Mouse (Mus musculus) liver, embryonic 16.5 days (tissue): Measurements from ENCODE around the gene Ldhd. TPM values are rescaled to one million over a fixed set of nuclear protein-coding genes. Genes with fewer than 3 reads are reported as not detected.

Experiments used
- ATAC-seq: fragments of 200-750 bp; cut with Nextera tagmentation; 2 replicates; pipeline ENCODE4 v1.8.0; 2017; ENCODE audit warnings: low read depth, mild to moderate bottlenecking, moderate number of reproducible peaks, moderate library complexity
- H3K27ac ChIP-seq: fragments of 300-500 bp; sonication (generic); 2 replicates; pipeline ENCODE4 v1.5.1; 2014; ENCODE audit warnings: mild to moderate bottlenecking, low read length
- H3K27me3 ChIP-seq: fragments of 300-500 bp; sonication (generic); 2 replicates; pipeline ENCODE4 v1.6.1; 2014; ENCODE audit warnings: low read depth, low read length, mixed read lengths; ENCODE audit not compliant: control insufficient read depth, insufficient read depth
- H3K36me3 ChIP-seq: fragments of 300-500 bp; sonication (generic); 2 replicates; pipeline ENCODE4 v1.6.1; 2014; ENCODE audit warnings: mild to moderate bottlenecking; ENCODE audit not compliant: control insufficient read depth, insufficient read depth
- H3K4me1 ChIP-seq: fragments of 300-500 bp; sonication (generic); 2 replicates; pipeline ENCODE4 v1.6.1; 2014; ENCODE audit warnings: low read depth, low read length, mixed read lengths; ENCODE audit not compliant: control insufficient read depth
- H3K4me2 ChIP-seq: fragments of 300-500 bp; sonication (generic); 2 replicates; pipeline ENCODE4 v1.6.1; 2014; ENCODE audit warnings: low read depth, low read length, mixed read lengths
- H3K4me3 ChIP-seq: fragments of 300-500 bp; sonication (generic); 2 replicates; pipeline ENCODE4 v1.5.1; 2014; ENCODE audit warnings: low read depth, mild to moderate bottlenecking, low read length
- H3K9ac ChIP-seq: fragments of 300-500 bp; sonication (generic); 2 replicates; pipeline ENCODE4 v1.6.1; 2014; ENCODE audit warnings: low read depth, low read length
- H3K9me3 ChIP-seq: fragments of 300-500 bp; sonication (generic); replicated peaks from 2 replicates; pipeline ENCODE4 v1.6.1; 2016; ENCODE audit warnings: low read length; ENCODE audit not compliant: control insufficient read depth
- WGBS: fragments of 180-500 bp; shearing (Covaris S2); extraction: QIAGEN DNeasy Blood & Tissue Kit; methylation state at CpG from one replicate; pipeline ENCODE4 v1.1.7; 2014; ENCODE audit not compliant: insufficient replicate concordance; 5-methylcytosine and 5-hydroxymethylcytosine counted together
- polyA plus RNA-seq: library from polyadenylated mRNA; unstranded; fragments of >200 nt; fragmentation: Nextera tagmentation; extraction: Ambion mirVana; gene quantifications from 2 replicates; pipeline ENCODE4 v1.2.1, GENCODE M21; 2015

Gene Ldhd
- 0.34 and 0.57 TPM in 2 replicates for polyA plus RNA-seq

- Histone ChIP-seq H3K27me3 (no peaks in the 10 kb centered on the region), H3K27ac (no peak within 1 kb of the TSS), H3K4me1 (no peaks in the 10 kb centered on the region; the same call in 1 of the 2 replicates), H3K4me2 (peak within 1 kb of the TSS; percentile 53), H3K4me3 (peak within 1 kb of the TSS; percentile 44), H3K36me3 (no peaks in the 10 kb centered on the region), H3K9me3 (no peaks in the 10 kb centered on the region), H3K9ac (no peak within 1 kb of the TSS)
- peak; percentile 45; the same call in 1 of the 2 replicates for ATAC-seq
- 26% methylated on average over 13 of the region's 13 CpGs for WGBS
Measured at GRCm38 (mm10) chr8:111630105-111630521, at the start of gene Ldhd. TSS of gene Ldhd (minus strand) at chr8:111630374.

GRCm38 (mm10) chr8:111678848-111679247 lies 48.7 kb upstream of the Ldhd start:
- Histone ChIP-seq H3K27me3 (no peaks in the 10 kb centered on the region; the same call in 1 of the 2 replicates), H3K4me1 (no peaks in the 10 kb centered on the region), H3K9me3 (no peaks in the 10 kb centered on the region), H3K36me3 (no peaks in the 10 kb centered on the region), H3K4me3 (no peak overlapping the region), H3K9ac (no peak overlapping the region), H3K27ac (no peak overlapping the region), H3K4me2 (no peak overlapping the region)
- ATAC-seq, result no peak
- WGBS, result 59% methylated on average over 7 of the region's 7 CpGs

- Histone ChIP-seq H3K4me2 (no peak overlapping the region), H3K4me3 (no peak overlapping the region), H3K4me1 (no peaks in the 10 kb centered on the region), H3K27ac (no peak overlapping the region), H3K9ac (no peak overlapping the region), H3K9me3 (no peaks in the 10 kb centered on the region), H3K36me3 (no peaks in the 10 kb centered on the region), H3K27me3 (no peaks in the 10 kb centered on the region; the same call in 1 of the 2 replicates)
- 0 out of 2 replicates have a peak, but pooled peaks have one; percentile 9 for ATAC-seq
- 15% methylated on average over 3 of the region's 3 CpGs for WGBS
Measured at GRCm38 (mm10) chr8:111678111-111678510, 47.9 kb upstream of the Ldhd start.

- Histone ChIP-seq H3K4me1 (no peaks in the 10 kb centered on the region), H3K27ac (no peak overlapping the region), H3K9ac (no peak overlapping the region), H3K4me2 (no peak overlapping the region), H3K27me3 (no peaks in the 10 kb centered on the region; the same call in 1 of the 2 replicates), H3K36me3 (no peaks in the 10 kb centered on the region), H3K4me3 (no peak overlapping the region), H3K9me3 (no peaks in the 10 kb centered on the region)
- ATAC-seq, result no peak
- WGBS, result 69% methylated on average over 8 of the region's 8 CpGs
Measured at GRCm38 (mm10) chr8:111676237-111676636, 46.1 kb upstream of the Ldhd start.

- H3K4me3 ChIP-seq, result no peak overlapping the region
- H3K36me3 ChIP-seq, result peaks cover 11% of the 10 kb centered on the region
- WGBS, result 59% methylated on average over 2 of the region's 2 CpGs
- H3K9ac ChIP-seq, result no peak overlapping the region
- ATAC-seq, result no peak
- no peak overlapping the region for H3K27ac ChIP-seq
- no peak overlapping the region for H3K4me2 ChIP-seq
- H3K27me3 ChIP-seq, result no peaks in the 10 kb centered on the region
- H3K4me1 ChIP-seq, result no peaks in the 10 kb centered on the region
- H3K9me3 ChIP-seq, result no peaks in the 10 kb centered on the region
Measured at GRCm38 (mm10) chr8:111666751-111667150, 36.6 kb upstream of the Ldhd start.

GRCm38 (mm10) chr8:111662473-111662872 lies 32.3 kb upstream of the Ldhd start:
- no peaks in the 10 kb centered on the region for H3K27me3 ChIP-seq
- no peak overlapping the region for H3K4me3 ChIP-seq
- no peak overlapping the region for H3K9ac ChIP-seq
- no peaks in the 10 kb centered on the region for H3K9me3 ChIP-seq
- no peak overlapping the region for H3K27ac ChIP-seq
- ATAC-seq, result 0 out of 2 replicates have a peak, but pooled peaks have one; percentile 39
- no peaks in the 10 kb centered on the region for H3K36me3 ChIP-seq
- 74% methylated on average over 3 of the region's 3 CpGs for WGBS
- H3K4me2 ChIP-seq, result no peak overlapping the region
- H3K4me1 ChIP-seq, result no peaks in the 10 kb centered on the region; the same call in 1 of the 2 replicates

GRCm38 (mm10) chr8:111658819-111659423 lies 28.7 kb upstream of the Ldhd start:
- Histone ChIP-seq H3K4me2 (no peak overlapping the region), H3K27me3 (no peaks in the 10 kb centered on the region), H3K9ac (no peak overlapping the region), H3K36me3 (no peaks in the 10 kb centered on the region), H3K27ac (no peak overlapping the region), H3K9me3 (no peaks in the 10 kb centered on the region), H3K4me1 (no peaks in the 10 kb centered on the region; the same call in 1 of the 2 replicates), H3K4me3 (no peak overlapping the region)
- 27% methylated on average over 6 of the region's 6 CpGs for WGBS
- no peak for ATAC-seq

- WGBS, result 31% methylated on average over 1 of the region's 1 CpGs
- H3K4me3 ChIP-seq, result no peak overlapping the region
- no peak overlapping the region for H3K27ac ChIP-seq
- H3K27me3 ChIP-seq, result no peaks in the 10 kb centered on the region
- H3K9me3 ChIP-seq, result no peaks in the 10 kb centered on the region
- no peaks in the 10 kb centered on the region; the same call in 1 of the 2 replicates for H3K4me1 ChIP-seq
- no peak for ATAC-seq
- no peaks in the 10 kb centered on the region for H3K36me3 ChIP-seq
- H3K4me2 ChIP-seq, result no peak overlapping the region
- no peak overlapping the region for H3K9ac ChIP-seq
Measured at GRCm38 (mm10) chr8:111657312-111657854, 27.2 kb upstream of the Ldhd start.

- Histone ChIP-seq H3K27me3 (no peaks in the 10 kb centered on the region), H3K4me1 (no peaks in the 10 kb centered on the region; the same call in 1 of the 2 replicates), H3K4me2 (no peak overlapping the region), H3K4me3 (no peak overlapping the region), H3K36me3 (no peaks in the 10 kb centered on the region), H3K27ac (no peak overlapping the region), H3K9ac (no peak overlapping the region), H3K9me3 (no peaks in the 10 kb centered on the region)
- ATAC-seq, result no peak
- 84% methylated on average over 2 of the region's 2 CpGs for WGBS
Measured at GRCm38 (mm10) chr8:111653524-111653923, 23.4 kb upstream of the Ldhd start.
